Mouse (Mus musculus): Measurements from ENCODE around the gene Gns.

DNA sequence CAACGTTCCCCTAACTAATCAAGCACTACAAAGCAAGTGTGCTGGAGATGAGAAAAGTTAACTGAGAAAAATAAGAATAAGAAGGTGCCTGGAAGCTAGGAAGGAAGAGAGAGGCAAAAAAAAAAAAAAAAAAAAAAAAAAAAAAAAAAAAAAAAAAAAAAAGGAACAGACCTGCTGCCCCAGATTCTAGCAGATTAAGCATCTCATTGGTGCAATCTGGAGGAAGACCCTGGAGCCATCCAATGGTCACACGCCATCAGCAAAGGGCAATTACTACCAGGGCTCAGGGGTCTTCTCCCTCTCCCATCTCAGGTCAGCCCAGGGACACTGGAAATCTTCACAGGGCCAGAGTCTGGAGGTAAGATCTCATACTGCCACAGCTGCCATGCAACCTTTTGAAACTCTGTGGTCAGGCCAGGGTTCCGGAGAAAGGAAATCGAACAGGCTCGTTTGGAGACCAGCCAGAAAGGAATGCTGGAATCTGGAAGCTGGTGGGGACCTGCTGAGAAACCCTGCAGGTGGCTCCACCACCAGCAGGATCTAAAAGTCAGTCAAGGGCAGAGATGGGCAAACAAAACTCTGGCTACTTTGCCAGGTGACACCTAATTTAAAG, 61.7 kb downstream of the Gns start:
- TF ChIP-seq CTCF (IDR thresholded peaks at IDR 0.05; ENCODE audit: control insufficient read depth, insufficient read depth, insufficient read length) (no peak), MYOD1 (IDR thresholded peaks at IDR 0.05; ENCODE audit: control insufficient read depth, insufficient read length, low read depth) (no peak), USF1 (IDR thresholded peaks at IDR 0.05; ENCODE audit: low read depth) (no peak), MYOG (IDR thresholded peaks at IDR 0.05; ENCODE audit: control insufficient read depth, extremely low read depth, insufficient read length) (no peak), MAX (IDR thresholded peaks at IDR 0.05) (no peak)
